Mouse (Mus musculus) Muller cell, postnatal 12 days (primary cell): ENCODE measurements at regions not wholly inside any gene's neighbourhood (a gene's known extent, or its start where the extent isn't known, plus 50 kb on each side); places are given as distances from the start of the nearest gene placed in this dataset.

Experiments used
- DNase-seq: peaks from one replicate; pipeline ENCODE4 v3.0.0-alpha.2; 2015; ENCODE audit errors: inconsistent ontology term

DNA sequence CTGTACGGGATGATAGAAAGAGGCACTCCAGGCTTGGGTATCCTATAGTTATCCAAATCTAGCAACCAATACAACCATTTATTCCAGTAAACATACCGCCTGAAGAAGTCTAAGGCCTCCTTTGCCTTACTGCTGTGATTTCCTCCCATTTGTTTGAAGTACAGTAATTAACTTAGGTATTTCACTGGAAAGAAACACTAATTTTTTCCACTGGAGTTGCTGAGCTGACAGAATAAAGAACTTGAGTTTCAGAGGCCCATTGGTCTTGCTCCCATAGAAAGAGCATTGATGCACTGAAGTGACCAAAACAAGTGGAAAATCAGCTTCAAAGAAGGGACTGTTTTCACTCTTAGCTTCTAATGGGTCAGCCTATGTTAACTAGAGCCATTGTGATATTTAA, 1100.8 kb upstream of the Gm7489 start:
- no peak for DNase-seq

GRCm38 (mm10) chr15:52785196-52785595, 1099.5 kb upstream of the Gm7489 start:
- no peak for DNase-seq

GRCm38 (mm10) chr15:52785976-52786375, 1098.7 kb upstream of the Gm7489 start:
- peak; percentile 6 for DNase-seq

GRCm38 (mm10) chr15:52805479-52806199, 1079.1 kb upstream of the Gm7489 start:
- no peak for DNase-seq

DNA sequence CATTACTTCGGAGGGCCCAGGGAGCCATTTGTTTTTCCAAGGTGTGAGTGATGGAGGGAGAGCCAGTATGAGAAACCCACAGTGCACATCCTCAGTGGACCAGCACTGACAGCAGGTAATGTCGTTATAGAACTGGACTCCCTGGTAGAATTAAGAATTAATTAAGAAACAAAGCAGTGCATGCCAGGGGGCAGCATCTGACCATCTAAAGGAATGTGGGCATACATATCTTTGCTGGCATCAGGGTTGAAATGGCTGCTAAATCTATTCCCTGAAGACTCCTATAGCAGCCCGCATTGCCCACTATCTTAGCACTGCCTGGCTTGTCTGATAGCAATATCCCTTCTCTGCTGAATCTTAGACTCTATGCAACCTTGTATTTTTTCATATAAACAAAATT, 1076.1 kb upstream of the Gm7489 start:
- DNase-seq: no peak

GRCm38 (mm10) chr15:52820796-52821195, 1063.9 kb upstream of the Gm7489 start:
- DNase-seq: no peak

DNA sequence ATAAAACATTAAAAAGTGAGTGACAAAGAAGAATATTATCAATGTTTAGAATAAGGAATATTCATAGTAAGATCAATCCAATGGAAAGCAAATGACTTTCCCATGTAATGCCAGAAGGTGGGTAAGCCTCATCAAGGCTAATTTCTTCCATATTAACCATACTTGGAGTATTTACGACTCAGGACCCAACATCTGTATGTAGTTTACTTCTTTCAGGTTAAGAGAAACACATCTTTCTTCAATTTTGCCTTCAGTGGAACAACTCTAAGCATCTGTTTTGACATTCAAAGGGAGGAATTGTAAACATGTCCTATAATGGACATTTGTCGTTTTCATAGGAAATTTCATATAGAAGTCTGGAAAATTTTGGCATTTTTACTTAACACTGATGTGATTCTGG, 1047.8 kb upstream of the Gm7489 start:
- no peak for DNase-seq

DNA sequence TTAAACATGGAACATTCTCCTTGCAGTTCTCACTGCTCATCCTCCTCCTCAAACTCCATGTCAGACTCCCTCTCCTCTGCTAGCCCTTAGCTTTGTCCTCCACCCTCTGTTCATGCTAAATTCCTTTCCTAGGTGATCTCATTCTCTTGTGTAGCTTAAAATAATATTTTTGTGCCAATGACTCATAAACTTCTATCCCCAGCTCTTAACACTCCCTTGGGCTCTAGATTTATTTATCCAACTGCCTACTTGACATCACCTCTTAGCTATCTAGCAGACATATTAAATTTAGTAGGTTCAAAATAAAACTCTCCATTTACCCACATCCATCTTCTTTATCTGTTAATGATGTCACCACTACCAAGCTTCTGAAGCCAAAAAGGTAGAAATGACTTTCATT, 1036.6 kb upstream of the Gm7489 start:
- DNase-seq: no peak

- no peak for DNase-seq
Observed at GRCm38 (mm10) chr15:52858682-52859081, 1026.0 kb upstream of the Gm7489 start.

DNA sequence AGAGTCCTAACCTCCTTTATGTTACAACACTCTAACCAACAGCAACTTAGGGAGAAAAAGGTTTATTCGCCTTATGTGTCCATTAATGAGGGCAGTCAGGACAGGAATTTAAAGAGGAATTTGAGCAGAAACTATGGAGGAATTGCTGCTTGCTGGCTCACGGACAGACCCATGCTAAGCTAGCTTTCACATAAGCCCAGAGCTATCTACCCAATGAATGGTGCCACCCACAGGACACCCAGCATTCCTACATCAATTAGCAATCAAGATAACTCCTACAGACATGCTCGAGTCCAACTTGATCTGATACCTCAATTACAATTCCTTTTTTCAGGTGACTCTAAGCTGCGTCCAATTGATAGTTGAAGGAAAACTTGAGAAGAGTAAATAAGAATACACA, 1021.2 kb upstream of the Gm7489 start:
- DNase-seq: no peak

- peak; percentile 39 for DNase-seq
Observed at GRCm38 (mm10) chr15:52892244-52892950, 992.3 kb upstream of the Gm7489 start.

GRCm38 (mm10) chr15:52898107-52898506, 986.6 kb upstream of the Gm7489 start:
- DNase-seq: no peak

- DNase-seq: peak; percentile 34
Observed at GRCm38 (mm10) chr15:52899403-52899802, 985.3 kb upstream of the Gm7489 start.

DNA sequence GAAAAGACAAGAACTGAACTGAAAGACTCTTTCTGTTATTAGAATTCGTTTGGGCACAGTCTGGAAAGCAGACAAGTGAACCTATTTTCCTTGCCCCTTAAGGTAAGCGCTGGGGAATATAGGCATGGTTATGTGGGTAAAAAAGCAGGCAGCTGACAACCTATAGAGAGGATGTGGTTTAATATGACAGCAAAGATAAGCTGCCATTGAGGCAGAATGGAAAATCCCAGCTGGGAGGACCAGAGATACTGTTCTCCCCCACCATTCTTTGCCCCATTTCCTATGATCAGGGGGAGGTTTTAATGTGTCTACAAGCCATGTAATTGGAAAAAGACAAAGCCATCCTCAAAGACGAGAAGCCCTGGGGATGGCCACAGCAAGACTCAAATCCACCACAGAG, 984.9 kb upstream of the Gm7489 start:
- no peak for DNase-seq

DNA sequence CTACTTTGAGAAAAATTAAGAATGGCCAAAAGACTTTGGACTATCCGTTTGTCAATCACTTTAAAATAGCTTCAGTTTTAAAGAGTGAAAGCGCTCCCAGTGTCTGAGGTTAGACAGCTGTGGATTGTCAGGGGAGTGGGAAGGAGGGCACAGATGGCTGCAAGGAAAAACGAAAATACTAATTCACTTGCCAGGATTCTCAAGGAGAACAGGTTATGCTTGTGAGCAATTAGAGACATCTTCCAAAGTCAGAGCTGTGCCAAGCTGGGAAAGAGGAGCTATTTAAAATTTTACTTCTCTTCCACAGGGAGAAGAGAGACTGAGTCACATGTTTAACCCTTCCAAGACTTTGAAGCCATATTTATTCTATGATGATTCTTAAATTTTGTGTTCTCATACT, 979.5 kb upstream of the Gm7489 start:
- DNase-seq: no peak

DNA sequence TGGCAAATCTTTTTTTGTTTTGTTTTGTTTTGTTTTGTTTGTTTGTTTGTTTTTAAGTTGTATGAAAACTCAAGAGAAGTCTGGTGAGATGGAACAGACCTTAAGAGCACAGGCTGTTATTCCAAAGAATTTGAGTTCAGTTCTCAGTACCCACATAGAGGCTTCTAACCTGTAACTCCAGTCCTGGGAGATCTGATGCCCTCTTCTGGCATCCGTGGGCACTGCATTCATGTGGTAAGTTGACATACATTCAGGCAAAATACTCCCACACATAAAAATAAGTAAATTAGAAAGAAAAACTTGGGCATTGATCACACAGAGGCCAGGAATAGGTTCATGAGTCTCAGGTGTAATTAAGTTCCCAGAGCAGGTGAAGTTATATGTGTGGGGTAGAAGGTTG, 977.5 kb upstream of the Gm7489 start:
- no peak for DNase-seq

- DNase-seq: peak; percentile 72
Observed at GRCm38 (mm10) chr15:52922277-52922676, 962.4 kb upstream of the Gm7489 start.

DNA sequence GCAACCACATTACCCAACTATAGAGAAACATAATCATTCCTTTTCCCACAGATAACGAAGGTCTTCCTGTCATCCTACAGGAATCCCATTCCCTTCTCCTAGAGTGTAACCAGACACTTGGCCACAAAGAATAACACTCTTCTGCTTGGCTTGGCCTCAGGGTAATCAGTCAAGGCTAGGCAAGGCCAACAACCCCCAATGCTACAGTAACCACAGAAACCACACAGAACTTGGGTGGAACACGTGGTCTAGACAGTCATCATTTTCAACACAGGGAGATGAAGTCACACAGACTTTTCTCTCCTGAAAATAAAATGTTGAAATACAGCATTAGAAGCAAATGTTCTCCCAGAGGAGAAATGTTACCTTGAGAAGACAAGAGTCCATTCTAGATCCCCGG, 956.3 kb upstream of the Gm7489 start:
- DNase-seq: peak; percentile 79

DNA sequence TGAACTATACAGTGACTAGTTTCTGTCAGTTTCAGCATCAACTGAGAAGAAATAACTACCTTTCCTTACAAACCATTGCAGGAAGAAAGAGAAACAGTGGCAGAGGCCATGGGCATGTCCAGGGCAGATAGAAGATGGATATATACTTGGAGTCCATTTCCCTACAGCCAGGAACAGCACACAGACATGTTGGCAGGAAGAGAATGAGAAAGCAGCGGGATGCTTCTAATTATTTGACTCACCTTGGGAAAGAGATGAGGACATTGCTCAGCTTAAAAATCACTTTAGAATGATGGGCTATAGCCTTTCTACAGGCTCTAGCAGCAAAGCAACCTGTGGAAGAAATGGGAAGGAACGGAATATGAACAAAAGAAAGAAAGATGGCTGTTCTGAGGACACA, 947.6 kb upstream of the Gm7489 start:
- no peak for DNase-seq

- no peak for DNase-seq
Observed at GRCm38 (mm10) chr15:52944592-52944991, 940.1 kb upstream of the Gm7489 start.

GRCm38 (mm10) chr15:52948196-52948595, 936.5 kb upstream of the Gm7489 start:
- peak; percentile 16 for DNase-seq

GRCm38 (mm10) chr15:52953480-52953879, 931.2 kb upstream of the Gm7489 start:
- no peak for DNase-seq
